Mouse (Mus musculus) cortical plate, adult 2 months (tissue): ENCODE measurements around the gene Uox. TPM values are rescaled to one million over a fixed set of nuclear protein-coding genes. Genes with fewer than 3 reads are reported as not detected.

Experiments
- H3K27ac ChIP-seq: fragments of 200-500 bp; 2 replicates; pipeline ENCODE4 v1.5.1; 2012; ENCODE audit warnings: low read length, control low read depth, inconsistent platforms; ENCODE audit not compliant: insufficient read depth
- H3K4me1 ChIP-seq: fragments of 200-500 bp; 2 replicates; pipeline ENCODE4 v1.6.1; 2011; ENCODE audit warnings: low read length; ENCODE audit not compliant: control insufficient read depth, insufficient read depth
- H3K4me3 ChIP-seq: fragments of 200-500 bp; 2 replicates; pipeline ENCODE4 v1.5.1; 2011; ENCODE audit warnings: mild to moderate bottlenecking, low read length, control low read depth; ENCODE audit not compliant: insufficient read depth
- CTCF ChIP-seq: fragments of 200-500 bp; IDR thresholded peaks from 2 replicates; pipeline ENCODE4 v1.5.1; 2011; ENCODE audit warnings: mild to moderate bottlenecking, control low read depth, low read length; ENCODE audit not compliant: insufficient read depth; ENCODE audit errors: extremely low read depth
- POLR2A ChIP-seq: fragments of 200-500 bp; IDR thresholded peaks from 2 replicates; pipeline ENCODE4 v1.6.1; 2011; ENCODE audit warnings: mild to moderate bottlenecking, low read length, control low read depth; ENCODE audit not compliant: insufficient read depth; ENCODE audit errors: extremely low read depth
- polyA plus RNA-seq: library from polyadenylated mRNA; depleted of rRNA; stranded (reverse); fragments of >200 nt; gene quantifications from 2 replicates; pipeline ENCODE4 v1.2.3, GENCODE M21; 2012; rRNA removed

The Uox gene
- polyA plus RNA-seq, 1 experiment, result 0.75 TPM

GRCm38 (mm10) chr3:146661001-146661400, 90.8 kb downstream of the Uox start:
- H3K4me3 ChIP-seq, result no peak overlapping the region
- TF ChIP-seq CTCF (no peak), POLR2A (no peak)
- no peaks in the 10 kb centered on the region; the same call in 1 of the 2 replicates for H3K4me1 ChIP-seq
- H3K27ac ChIP-seq, result no peak overlapping the region

GRCm38 (mm10) chr3:146661907-146662306, 91.7 kb downstream of the Uox start:
- Histone ChIP-seq H3K4me1 (no peaks in the 10 kb centered on the region; the same call in 1 of the 2 replicates), H3K27ac (no peak overlapping the region), H3K4me3 (no peak overlapping the region)
- no peak for TF ChIP-seq CTCF

GRCm38 (mm10) chr3:146671121-146671520, 100.9 kb downstream of the Uox start:
- H3K4me1 ChIP-seq, result no peaks in the 10 kb centered on the region
- no peak overlapping the region for H3K4me3 ChIP-seq
- H3K27ac ChIP-seq, result no peak overlapping the region
- TF ChIP-seq CTCF (no peak), POLR2A (no peak)

- Histone ChIP-seq H3K4me3 (no peak overlapping the region), H3K4me1 (no peaks in the 10 kb centered on the region), H3K27ac (no peak overlapping the region)
- no peak for TF ChIP-seq POLR2A
- TF ChIP-seq CTCF, result no peak
Observed at GRCm38 (mm10) chr3:146675101-146675500, 104.9 kb downstream of the Uox start.

- no peak overlapping the region for H3K4me3 ChIP-seq
- no peaks in the 10 kb centered on the region for H3K4me1 ChIP-seq
- TF ChIP-seq POLR2A (no peak), CTCF (no peak)
- no peak overlapping the region for H3K27ac ChIP-seq
Observed at GRCm38 (mm10) chr3:146676193-146676592, 106.0 kb downstream of the Uox start.

- Histone ChIP-seq H3K27ac (no peak overlapping the region), H3K4me1 (peaks cover 3% of the 10 kb centered on the region; the same call in 1 of the 2 replicates), H3K4me3 (no peak overlapping the region)
- no peak for TF ChIP-seq CTCF
- no peak for TF ChIP-seq POLR2A
Observed at GRCm38 (mm10) chr3:146679646-146680045, 109.4 kb downstream of the Uox start.

- Histone ChIP-seq H3K4me3 (no peak overlapping the region), H3K27ac (no peak overlapping the region), H3K4me1 (peaks cover 3% of the 10 kb centered on the region; the same call in 1 of the 2 replicates)
- TF ChIP-seq POLR2A (no peak), CTCF (no peak)
Observed at GRCm38 (mm10) chr3:146680625-146681024, 110.4 kb downstream of the Uox start.

- TF ChIP-seq CTCF, result no peak
- no peak for TF ChIP-seq POLR2A
- Histone ChIP-seq H3K27ac (no peak overlapping the region), H3K4me3 (peak overlapping the region; percentile 45), H3K4me1 (peaks cover 3% of the 10 kb centered on the region; the same call in 1 of the 2 replicates)
Observed at GRCm38 (mm10) chr3:146681696-146682095, 111.5 kb downstream of the Uox start.

Other genes starting within 250 kb of the Uox start
- gene Ssx2ip, start 165.8 kb upstream of the Uox start, polyA plus RNA-seq, result 40.7 and 41.8 TPM in 2 replicates
- gene Ctbs, start 120.6 kb upstream of the Uox start, polyA plus RNA-seq, result 4.4 and 4.5 TPM in 2 replicates
- gene Spata1, start 70.7 kb upstream of the Uox start, polyA plus RNA-seq, result 3.7 and 4.0 TPM in 2 replicates
- gene Gng5, start 70.6 kb upstream of the Uox start, polyA plus RNA-seq, result 79.7 and 97.3 TPM in 2 replicates
- gene Rpf1, start 49.0 kb upstream of the Uox start, polyA plus RNA-seq, result 18.4 and 19.6 TPM in 2 replicates
- gene Dnase2b, start 45.2 kb downstream of the Uox start, polyA plus RNA-seq, result 0.04 TPM in 1 of 2 replicates, not detected in the other
- gene 4930503B20Rik, start 80.9 kb downstream of the Uox start, polyA plus RNA-seq, result 0.10 TPM in 1 of 2 replicates, not detected in the other
- 0.42 and 0.54 TPM in 2 replicates for gene Samd13, start 115.2 kb downstream of the Uox start, polyA plus RNA-seq
- gene Prkacb, start 242.6 kb downstream of the Uox start, polyA plus RNA-seq, result 241 and 258 TPM in 2 replicates